Mouse (Mus musculus) bone marrow macrophage, adult 2 months (primary cell): ENCODE data around the gene Pacs2.

ENCODE experiments used
- CTCF ChIP-seq: IDR thresholded peaks from 2 replicates; pipeline ENCODE4 v1.5.1; 2012; ENCODE audit warnings: low read depth, mild to moderate bottlenecking, low read length, moderate library complexity
- POLR2A ChIP-seq: IDR thresholded peaks from 2 replicates; pipeline ENCODE4 v1.6.1; 2012; ENCODE audit warnings: mild to moderate bottlenecking, low read depth, low read length, borderline replicate concordance

DNA sequence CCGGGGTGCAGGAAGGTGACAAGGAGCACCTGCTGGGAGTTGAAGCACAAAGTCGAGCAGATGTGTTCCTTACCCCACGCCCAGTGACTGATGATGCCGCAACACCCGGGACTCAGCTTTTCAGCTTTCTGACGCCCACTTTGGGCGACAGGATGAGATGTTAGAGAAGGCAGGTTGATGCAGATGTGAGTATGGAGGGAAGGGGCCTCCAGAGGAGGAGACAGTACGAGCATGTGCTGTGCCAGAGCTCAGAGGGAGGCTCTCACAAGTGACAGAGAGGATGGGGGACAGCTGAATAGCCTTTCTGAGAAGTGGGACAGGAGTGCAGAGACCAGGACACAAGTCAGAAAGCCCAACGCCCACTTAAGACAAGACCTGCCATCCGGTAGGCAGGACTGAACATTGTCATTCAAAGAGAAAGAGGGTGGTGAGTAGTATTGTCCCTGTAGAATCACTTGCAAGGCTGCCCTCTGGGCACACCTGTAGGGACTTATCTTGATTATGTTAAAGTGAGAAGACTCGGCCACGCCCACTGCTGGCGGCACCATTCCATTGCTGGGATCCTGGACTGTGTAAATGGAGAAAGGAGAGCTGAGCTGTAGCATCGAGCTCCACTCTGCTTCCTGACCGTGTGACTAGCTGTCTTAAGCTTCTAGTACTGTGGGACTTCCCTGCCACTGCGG, 100.7 kb downstream of the Pacs2 start:
- TF ChIP-seq CTCF (no peak), POLR2A (no peak)
